Mouse (Mus musculus): ENCODE results near the gene Nipsnap1. TPM values are rescaled to one million over a fixed set of nuclear protein-coding genes. Genes with fewer than 3 reads are reported as not detected.

Gene Nipsnap1
- 133 and 140 TPM in 2 replicates for polyA plus RNA-seq (2015; fragmentation: Nextera tagmentation; extraction: Ambion mirVana)

DNA sequence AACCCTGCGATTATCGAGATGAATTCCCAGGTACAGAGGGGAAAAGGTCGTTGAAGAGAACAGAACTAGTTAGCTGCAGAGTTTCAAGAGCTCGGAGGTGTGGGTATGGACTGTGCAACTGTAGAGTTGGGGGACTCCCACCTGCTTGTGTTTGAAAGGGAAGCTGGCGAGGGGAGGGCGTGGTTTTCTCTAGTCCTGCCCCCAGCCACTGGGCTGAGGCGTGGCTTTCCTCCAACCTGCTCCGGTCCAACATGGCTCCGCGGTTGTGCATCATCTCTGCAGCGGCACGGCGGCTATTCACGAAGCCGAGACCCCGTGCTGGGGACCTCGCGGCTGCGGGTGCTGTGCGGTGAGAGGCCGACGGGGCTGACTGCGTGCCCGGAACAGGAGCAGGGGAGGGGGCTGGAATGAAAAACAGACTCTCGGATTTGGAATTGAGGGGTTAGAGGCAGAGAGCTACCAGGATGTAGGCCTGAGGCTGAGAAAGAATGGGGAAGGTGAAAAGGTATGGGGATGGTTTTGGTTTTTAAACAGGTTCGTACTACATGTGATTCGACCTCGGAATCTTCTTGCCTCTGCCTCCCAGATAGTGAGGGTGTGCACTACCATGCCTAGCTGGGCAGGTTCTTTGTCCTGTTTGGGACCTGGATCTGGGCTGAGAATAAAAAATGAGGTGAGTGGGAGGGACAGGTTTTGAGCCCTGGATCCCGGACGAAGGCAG lies at the start of gene Nipsnap1:
TSS of gene Nipsnap1 (plus strand) at position 197 of the 721 bp plus-strand sequence.
- under 1% methylated on average over 30 of the region's 30 CpGs for WGBS
- Histone ChIP-seq H3K36me3 (peaks cover 8% of the 10 kb centered on the region; the same call in 1 of the 2 replicates), H3K9ac (replicated peaks) (peak within 1 kb of the TSS; percentile 92), H3K27me3 (no peaks in the 10 kb centered on the region), H3K4me3 (peak within 1 kb of the TSS; percentile 88), H3K4me2 (replicated peaks) (peak within 1 kb of the TSS; percentile 77), H3K9me3 (no peaks in the 10 kb centered on the region), H3K27ac (replicated peaks) (peak within 1 kb of the TSS; percentile 77), H3K4me1 (peaks cover 12% of the 10 kb centered on the region)
- ATAC-seq (replicated peaks), result peak; percentile 93

DNA sequence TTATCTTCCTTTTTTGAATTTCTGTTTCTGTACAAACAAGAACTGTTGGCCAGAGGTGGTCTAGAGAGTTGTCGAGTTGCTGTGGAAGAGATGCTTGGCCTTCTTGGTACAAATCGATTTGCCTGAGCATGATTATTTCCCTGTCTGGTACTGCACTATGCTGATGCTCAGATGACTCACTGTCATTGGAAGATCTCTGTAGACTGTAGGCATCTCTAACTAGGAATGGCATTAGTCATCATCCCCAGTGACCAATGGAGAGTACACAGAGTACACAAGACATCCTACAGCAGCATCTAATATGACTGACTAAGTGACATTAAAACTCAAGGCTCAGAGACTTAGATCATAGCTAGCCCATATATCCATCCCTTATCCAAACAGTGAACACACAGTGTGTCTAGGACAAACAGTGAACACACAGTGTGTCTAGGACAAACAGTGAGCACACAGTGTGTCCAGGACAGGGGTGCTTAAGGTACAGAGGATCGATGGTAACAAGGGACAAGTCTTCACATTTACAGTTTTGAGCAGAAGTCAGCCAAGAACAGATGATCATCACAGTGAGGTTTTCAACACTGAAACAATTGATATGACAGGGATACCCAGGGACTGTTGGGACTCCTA lies 47.5 kb upstream of the Nipsnap1 start:
- H3K4me1 ChIP-seq, result peaks cover 9% of the 10 kb centered on the region; the same call in 1 of the 2 replicates
- no peak overlapping the region for H3K4me2 ChIP-seq (replicated peaks)
- H3K36me3 ChIP-seq, result no peaks in the 10 kb centered on the region
- H3K9ac ChIP-seq (replicated peaks), result no peak overlapping the region
- H3K27ac ChIP-seq (replicated peaks), result no peak overlapping the region
- H3K27me3 ChIP-seq, result no peaks in the 10 kb centered on the region
- H3K9me3 ChIP-seq, result no peaks in the 10 kb centered on the region
- no peak for ATAC-seq (replicated peaks)
- 95% methylated on average over 3 of the region's 3 CpGs for WGBS
- no peak overlapping the region for H3K4me3 ChIP-seq

DNA sequence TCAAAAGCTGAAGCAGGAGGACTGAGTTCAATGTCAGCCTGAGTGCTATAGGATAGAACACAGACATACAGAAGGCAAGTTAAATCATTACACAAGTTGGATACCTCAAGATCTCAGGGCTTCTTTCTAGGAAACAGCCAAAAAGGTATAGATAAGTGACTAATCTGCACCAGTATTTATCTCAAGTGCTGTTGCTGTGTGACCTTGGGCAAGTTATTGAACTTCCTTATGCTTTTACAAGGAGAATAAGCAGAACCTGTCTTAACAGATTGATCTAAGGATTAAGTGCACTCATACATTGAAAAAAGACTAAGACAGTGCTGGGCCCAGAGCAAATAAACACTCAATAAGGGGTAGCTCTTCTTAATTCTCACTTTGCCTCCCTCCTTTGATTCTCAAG lies 46.4 kb upstream of the Nipsnap1 start:
- H3K27me3 ChIP-seq, result no peaks in the 10 kb centered on the region
- no peaks in the 10 kb centered on the region for H3K9me3 ChIP-seq
- no peaks in the 10 kb centered on the region for H3K36me3 ChIP-seq
- H3K9ac ChIP-seq (replicated peaks), result no peak overlapping the region
- H3K27ac ChIP-seq (replicated peaks), result no peak overlapping the region
- H3K4me2 ChIP-seq (replicated peaks), result no peak overlapping the region
- no peak for ATAC-seq (replicated peaks)
- peaks cover 9% of the 10 kb centered on the region; the same call in 1 of the 2 replicates for H3K4me1 ChIP-seq
- H3K4me3 ChIP-seq, result no peak overlapping the region

DNA sequence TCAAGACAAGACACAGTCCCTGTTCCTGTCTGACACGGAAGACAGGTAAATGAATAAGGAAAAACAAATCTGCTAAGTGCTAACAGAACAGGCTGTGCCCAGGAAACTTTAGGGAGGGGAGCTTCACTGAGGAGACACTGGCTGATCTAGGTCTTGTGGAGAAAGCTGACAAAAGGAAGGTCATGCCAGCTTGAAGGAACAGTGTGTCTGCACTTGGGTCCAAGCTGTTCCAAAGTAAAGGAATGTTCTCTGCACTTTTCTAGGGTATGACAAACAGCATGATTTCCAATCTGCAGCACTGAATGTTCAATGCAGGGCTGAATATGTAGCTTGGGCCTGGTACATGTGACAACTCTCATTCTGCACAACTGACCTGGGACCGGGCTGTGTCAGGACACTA lies 45.8 kb upstream of the Nipsnap1 start:
- Histone ChIP-seq H3K9me3 (no peaks in the 10 kb centered on the region), H3K4me2 (replicated peaks) (no peak overlapping the region), H3K36me3 (no peaks in the 10 kb centered on the region), H3K4me1 (peaks cover 9% of the 10 kb centered on the region; the same call in 1 of the 2 replicates), H3K9ac (replicated peaks) (no peak overlapping the region), H3K27me3 (no peaks in the 10 kb centered on the region), H3K4me3 (no peak overlapping the region), H3K27ac (replicated peaks) (no peak overlapping the region)
- WGBS, result 85% methylated on average over 2 of the region's 2 CpGs
- ATAC-seq (replicated peaks), result no peak

DNA sequence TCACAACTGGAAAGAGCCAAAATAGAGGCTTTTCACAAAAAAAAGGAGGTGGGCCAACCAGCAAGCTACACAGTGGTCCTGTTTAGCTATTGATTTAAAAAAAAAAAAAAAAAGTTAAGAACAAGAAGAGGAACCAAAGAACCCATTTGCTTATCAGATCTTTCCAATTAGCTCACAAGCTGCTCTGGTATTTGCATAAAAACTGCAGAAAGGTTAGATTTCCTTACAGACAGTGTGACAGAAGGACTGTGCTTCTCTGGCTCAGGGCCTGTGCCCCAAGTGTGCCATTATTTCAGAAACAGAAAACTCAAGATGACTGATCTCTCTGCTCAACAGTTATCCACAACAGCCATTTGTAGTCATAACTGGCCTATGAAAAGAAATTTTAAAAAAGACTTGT lies 42.7 kb upstream of the Nipsnap1 start:
- Histone ChIP-seq H3K9me3 (no peaks in the 10 kb centered on the region), H3K27ac (replicated peaks) (no peak overlapping the region), H3K4me2 (replicated peaks) (no peak overlapping the region), H3K27me3 (no peaks in the 10 kb centered on the region), H3K4me1 (peaks cover 9% of the 10 kb centered on the region; the same call in 1 of the 2 replicates), H3K36me3 (no peaks in the 10 kb centered on the region), H3K9ac (replicated peaks) (no peak overlapping the region), H3K4me3 (no peak overlapping the region)
- no peak for ATAC-seq (replicated peaks)

DNA sequence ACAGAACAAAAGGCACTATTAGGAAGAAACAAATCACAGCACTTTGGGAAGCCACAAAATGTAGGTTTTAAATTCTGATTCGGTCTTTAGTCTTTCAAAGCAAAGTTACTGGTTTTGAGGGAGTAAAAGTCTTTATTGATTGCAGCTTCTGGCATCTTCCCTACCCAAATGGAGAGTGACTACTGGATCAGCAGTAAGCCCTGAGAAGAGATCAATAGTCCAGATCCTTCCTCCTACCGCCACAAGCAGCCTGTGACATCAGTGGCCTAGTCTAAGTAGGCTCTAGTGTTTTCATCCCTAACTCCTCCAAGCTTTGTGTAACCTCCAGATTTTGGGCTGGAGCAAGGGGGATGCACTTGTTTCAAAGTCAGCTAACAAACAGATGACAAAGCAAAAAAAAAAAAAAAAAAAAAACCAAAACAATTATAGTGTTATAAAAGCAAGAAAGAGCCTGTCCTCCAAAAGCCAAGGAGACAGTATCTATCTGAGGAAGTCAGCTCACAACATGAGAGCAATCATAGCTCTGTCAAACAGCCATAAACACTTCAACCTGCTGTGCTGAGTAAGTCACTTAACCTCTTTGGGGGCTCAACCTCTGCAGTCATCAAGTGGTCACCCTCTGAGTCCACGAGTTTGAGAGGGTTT lies 40.3 kb upstream of the Nipsnap1 start:
- Histone ChIP-seq H3K27ac (replicated peaks) (no peak overlapping the region), H3K9me3 (no peaks in the 10 kb centered on the region), H3K4me2 (replicated peaks) (no peak overlapping the region), H3K36me3 (no peaks in the 10 kb centered on the region), H3K27me3 (no peaks in the 10 kb centered on the region), H3K4me3 (no peak overlapping the region), H3K4me1 (peaks cover 9% of the 10 kb centered on the region; the same call in 1 of the 2 replicates), H3K9ac (replicated peaks) (no peak overlapping the region)
- no peak for ATAC-seq (replicated peaks)
- WGBS, result 85% methylated on average over 3 of the region's 3 CpGs

DNA sequence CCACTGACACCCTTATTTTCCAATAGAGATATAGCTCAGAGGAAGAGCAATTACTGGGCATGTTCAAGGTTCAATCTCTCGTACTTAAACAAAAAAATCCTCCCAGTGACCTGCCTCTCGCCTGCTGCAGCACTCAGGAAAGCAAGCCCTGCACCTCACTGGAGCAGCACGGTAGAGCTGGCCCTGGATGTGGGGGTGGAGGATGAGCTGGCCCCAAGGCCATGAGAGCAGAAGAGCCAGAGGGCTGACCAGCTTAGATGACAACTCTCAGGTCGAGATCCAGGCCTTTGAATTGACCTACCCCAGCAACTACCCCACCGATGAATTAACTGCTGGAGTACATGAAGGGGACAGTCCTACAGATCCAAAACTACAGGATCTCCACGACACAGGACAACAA lies 38.3 kb upstream of the Nipsnap1 start:
- WGBS, result 87% methylated on average over 6 of the region's 6 CpGs
- no peak for ATAC-seq (replicated peaks)
- no peak overlapping the region for H3K27ac ChIP-seq (replicated peaks)
- no peak overlapping the region for H3K4me3 ChIP-seq
- no peaks in the 10 kb centered on the region for H3K9me3 ChIP-seq
- no peak overlapping the region for H3K4me2 ChIP-seq (replicated peaks)
- H3K27me3 ChIP-seq, result no peaks in the 10 kb centered on the region
- H3K36me3 ChIP-seq, result no peaks in the 10 kb centered on the region
- peaks cover 3% of the 10 kb centered on the region; the same call in 1 of the 2 replicates for H3K4me1 ChIP-seq
- H3K9ac ChIP-seq (replicated peaks), result no peak overlapping the region

DNA sequence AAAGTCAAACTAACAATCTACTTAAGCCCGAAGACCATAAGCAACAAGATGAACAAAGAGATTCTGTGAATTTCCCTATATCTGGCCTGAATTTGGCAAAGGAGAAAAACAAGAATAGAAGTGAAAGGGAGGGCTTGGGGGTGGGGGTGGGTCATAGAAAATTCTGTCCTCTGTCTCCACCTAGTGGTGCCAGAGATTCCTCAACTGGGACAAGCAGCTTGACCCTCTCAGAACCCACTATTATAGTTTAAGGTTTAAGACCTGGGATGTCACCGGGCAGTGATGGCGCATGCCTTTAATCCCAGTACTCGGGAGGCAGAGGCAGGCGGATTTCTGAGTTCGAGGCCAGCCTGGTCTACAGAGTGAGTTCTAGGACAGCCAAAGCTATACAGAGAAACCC lies 37.0 kb upstream of the Nipsnap1 start:
- 72% methylated on average over 6 of the region's 6 CpGs for WGBS
- H3K4me2 ChIP-seq (replicated peaks), result no peak overlapping the region
- no peak; the same call in 1 of the 2 replicates for ATAC-seq (replicated peaks)

DNA sequence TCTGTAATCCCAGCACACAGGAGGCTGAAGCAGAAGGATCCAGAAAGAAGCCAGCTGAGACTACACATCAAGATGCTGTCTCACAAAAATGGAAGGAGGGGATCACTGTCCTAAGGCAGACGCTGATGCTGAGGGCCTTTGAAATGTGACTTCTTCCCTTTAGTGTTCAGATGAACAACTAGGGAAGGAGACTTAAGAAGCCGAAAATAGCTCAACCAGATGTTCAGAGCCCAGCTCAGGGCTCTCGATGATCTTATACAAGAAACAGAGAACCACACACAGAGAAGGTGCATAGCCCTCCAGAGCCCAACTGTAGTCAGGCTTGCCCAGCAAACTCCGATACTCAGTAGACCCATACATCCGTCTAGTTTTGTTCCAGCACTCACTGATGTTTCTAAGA lies 36.4 kb upstream of the Nipsnap1 start:
- no peaks in the 10 kb centered on the region for H3K4me1 ChIP-seq
- no peaks in the 10 kb centered on the region for H3K9me3 ChIP-seq
- 86% methylated on average over 5 of the region's 5 CpGs for WGBS
- no peak overlapping the region for H3K27ac ChIP-seq (replicated peaks)
- no peak overlapping the region for H3K9ac ChIP-seq (replicated peaks)
- H3K36me3 ChIP-seq, result no peaks in the 10 kb centered on the region
- no peak overlapping the region for H3K4me2 ChIP-seq (replicated peaks)
- no peaks in the 10 kb centered on the region for H3K27me3 ChIP-seq
- no peak overlapping the region for H3K4me3 ChIP-seq
- ATAC-seq (replicated peaks), result no peak

More for the DNA sequence above, 37.0 kb upstream of the Nipsnap1 start:
- no peak overlapping the region for H3K9ac ChIP-seq (replicated peaks)
- no peak overlapping the region for H3K27ac ChIP-seq (replicated peaks)
- no peaks in the 10 kb centered on the region for H3K9me3 ChIP-seq
- no peak overlapping the region for H3K4me3 ChIP-seq
- H3K4me1 ChIP-seq, result no peaks in the 10 kb centered on the region
- no peaks in the 10 kb centered on the region for H3K27me3 ChIP-seq
- H3K36me3 ChIP-seq, result no peaks in the 10 kb centered on the region

DNA sequence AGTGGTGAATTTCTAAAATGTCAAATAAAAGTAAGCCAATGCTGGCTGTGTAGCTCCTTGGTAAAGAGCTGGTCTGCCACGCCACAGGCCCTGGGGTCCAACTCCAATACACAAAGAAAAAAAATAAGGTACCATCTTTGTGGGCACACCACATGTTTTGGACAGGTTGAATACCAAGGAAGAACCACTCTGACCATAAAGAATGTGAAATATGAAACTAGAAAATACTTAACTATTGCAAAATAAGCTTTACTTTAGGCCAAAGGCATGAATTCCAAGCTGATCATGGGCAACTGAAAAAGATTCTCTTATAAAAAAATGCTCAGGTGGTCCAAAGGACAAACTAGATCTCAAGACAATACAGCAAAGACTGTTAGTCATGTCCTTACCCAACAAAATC lies 35.5 kb upstream of the Nipsnap1 start:
- no peaks in the 10 kb centered on the region for H3K36me3 ChIP-seq
- H3K9ac ChIP-seq (replicated peaks), result no peak overlapping the region
- H3K27ac ChIP-seq (replicated peaks), result no peak overlapping the region
- no peaks in the 10 kb centered on the region for H3K4me1 ChIP-seq
- no peak overlapping the region for H3K4me3 ChIP-seq
- WGBS, result 96% methylated on average over 1 of the region's 1 CpGs
- H3K4me2 ChIP-seq (replicated peaks), result no peak overlapping the region
- ATAC-seq (replicated peaks), result no peak
- H3K9me3 ChIP-seq, result no peaks in the 10 kb centered on the region
- no peaks in the 10 kb centered on the region for H3K27me3 ChIP-seq

DNA sequence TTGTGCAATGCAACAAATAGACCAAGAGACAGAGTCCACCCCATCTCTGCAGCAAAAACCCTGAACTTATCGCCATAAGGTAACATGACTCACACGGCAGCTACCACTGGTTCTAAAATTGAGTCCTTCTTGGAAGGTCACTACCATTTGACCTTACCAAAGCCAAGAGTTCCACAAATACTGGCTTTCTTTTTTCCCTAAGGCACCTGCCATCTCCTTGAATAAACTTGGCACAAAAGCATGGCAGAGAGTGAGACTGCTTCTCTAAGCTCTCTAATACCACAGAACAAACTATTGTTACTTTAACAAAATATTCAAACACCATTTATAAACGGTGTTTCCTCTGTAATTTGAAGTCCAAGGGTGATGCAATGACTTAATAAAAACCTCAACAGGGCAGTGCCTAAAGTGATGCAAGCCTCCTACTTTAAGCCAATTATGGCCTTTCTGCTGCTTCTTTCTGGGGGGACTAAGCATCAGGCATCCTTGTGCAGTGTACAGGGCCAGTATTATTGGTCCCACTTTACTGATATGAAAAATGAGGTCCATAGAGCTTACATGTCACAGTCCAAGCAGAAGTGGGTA lies 32.7 kb upstream of the Nipsnap1 start:
- ATAC-seq (replicated peaks), result no peak
- Histone ChIP-seq H3K27me3 (no peaks in the 10 kb centered on the region), H3K9me3 (no peaks in the 10 kb centered on the region), H3K9ac (replicated peaks) (no peak overlapping the region), H3K4me1 (no peaks in the 10 kb centered on the region), H3K27ac (replicated peaks) (no peak overlapping the region), H3K36me3 (no peaks in the 10 kb centered on the region), H3K4me3 (no peak overlapping the region), H3K4me2 (replicated peaks) (no peak overlapping the region)
- 88% methylated on average over 3 of the region's 3 CpGs for WGBS

All from forebrain, embryonic 15.5 days (tissue).